Mouse (Mus musculus): Measurements from ENCODE around the gene Col15a1.

Gene Col15a1

GRCm38 (mm10) chr4:47351386-47352049 is 143.6 kb downstream of the Col15a1 start:
- DNase-seq (ENCODE audit: low spot score in 2 of 2), result peak; percentile 46 to 56

- peak; percentile 79 to 86 for DNase-seq (ENCODE audit: low spot score in 2 of 2)
Measured at GRCm38 (mm10) chr4:47352061-47352661, 144.2 kb downstream of the Col15a1 start.

GRCm38 (mm10) chr4:47352803-47353388 is 144.9 kb downstream of the Col15a1 start, which contains the start of gene Tgfbr1:
TSS of gene Tgfbr1 (plus strand) at chr4:47353222.
- DNase-seq (ENCODE audit: low spot score in 2 of 2), result peak; percentile 97

- DNase-seq (ENCODE audit: low spot score in 2 of 2), result peak; percentile 57 to 58
Measured at GRCm38 (mm10) chr4:47353416-47354111, 145.6 kb downstream of the Col15a1 start.

- no peak for DNase-seq (ENCODE audit: low spot score in 2 of 2)
Measured at GRCm38 (mm10) chr4:47354304-47354703, 146.3 kb downstream of the Col15a1 start.

GRCm38 (mm10) chr4:47362662-47363061 is 154.7 kb downstream of the Col15a1 start:
- no peak for DNase-seq (ENCODE audit: low spot score in 2 of 2)

Data from right cerebral cortex, postnatal 10 days (tissue).